Mouse (Mus musculus): ENCODE measurements around the gene Gmfg. TPM values are rescaled to one million over a fixed set of nuclear protein-coding genes. Genes with fewer than 3 reads are reported as not detected.

Gene Gmfg
- polyA plus RNA-seq (2014; fragmentation: Nextera tagmentation; extraction: Ambion mirVana) = 17.0 and 17.2 TPM in 2 replicates

DNA sequence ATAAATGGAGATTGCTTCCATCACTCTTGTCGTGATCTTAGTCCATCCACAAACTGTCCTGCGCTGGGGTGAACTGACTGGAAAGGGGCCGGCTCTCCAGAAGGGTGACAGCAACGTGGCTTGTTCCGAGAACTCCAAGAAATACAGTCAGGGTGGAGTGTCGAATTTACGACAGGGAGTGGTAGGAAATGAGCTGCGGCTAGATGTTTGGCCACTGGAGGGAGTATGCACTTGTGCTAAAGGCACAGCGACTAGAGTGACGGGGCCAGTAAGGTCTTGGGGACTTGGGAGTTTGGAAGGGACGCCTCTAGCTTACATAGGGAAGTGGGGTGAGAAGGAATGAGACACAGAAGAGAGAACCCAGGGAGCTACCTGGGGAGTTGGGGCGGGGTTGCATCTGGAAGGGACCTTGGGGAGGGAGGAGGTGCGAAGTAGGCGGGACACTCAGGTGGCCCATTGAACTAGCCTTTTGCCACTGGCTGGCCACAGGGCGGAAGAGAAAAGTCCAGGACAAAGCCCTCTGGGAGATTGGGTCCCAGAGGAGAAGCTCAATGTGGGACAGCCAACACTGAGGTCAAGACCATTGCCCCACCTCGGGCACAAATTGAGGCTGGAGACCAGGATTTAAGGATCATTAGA lies at the start of gene Gmfg:
Gene Gmfg, plus strand, starts transcription at position 516 of the 639 bp plus-strand sequence.
- no peaks in the 10 kb centered on the region for H3K27me3 ChIP-seq (ENCODE audit: control insufficient read depth, insufficient read depth, low read length)
- H3K9ac ChIP-seq (replicated peaks; ENCODE audit: low read depth, low read length) = peak within 1 kb of the TSS; percentile 30; the same call in 1 of the 2 replicates
- peak within 1 kb of the TSS; percentile 92 for H3K4me3 ChIP-seq (ENCODE audit: low read depth, low read length)
- peak within 1 kb of the TSS; percentile 68 for H3K4me2 ChIP-seq (replicated peaks; ENCODE audit: low read depth, low read length)
- peak within 1 kb of the TSS; percentile 44; the same call in 1 of the 2 replicates for H3K27ac ChIP-seq (ENCODE audit: low read length)
- 2% methylated on average over 16 of the region's 16 CpGs for WGBS
- peaks cover 22% of the 10 kb centered on the region for H3K4me1 ChIP-seq (ENCODE audit: control insufficient read depth, insufficient read depth, low read length)
- ATAC-seq (ENCODE audit: insufficient number of reproducible peaks, insufficient read depth, low FRiP score, low read depth) = peak; percentile 19; the same call in 1 of the 2 replicates
- 0 out of 2 replicates have a peak, but pooled peaks cover 9% of the 10 kb centered on the region for H3K36me3 ChIP-seq (ENCODE audit: control insufficient read depth, insufficient read depth, low read length)
- H3K9me3 ChIP-seq (ENCODE audit: control insufficient read depth, low read depth, low read length) = no peaks in the 10 kb centered on the region

DNA sequence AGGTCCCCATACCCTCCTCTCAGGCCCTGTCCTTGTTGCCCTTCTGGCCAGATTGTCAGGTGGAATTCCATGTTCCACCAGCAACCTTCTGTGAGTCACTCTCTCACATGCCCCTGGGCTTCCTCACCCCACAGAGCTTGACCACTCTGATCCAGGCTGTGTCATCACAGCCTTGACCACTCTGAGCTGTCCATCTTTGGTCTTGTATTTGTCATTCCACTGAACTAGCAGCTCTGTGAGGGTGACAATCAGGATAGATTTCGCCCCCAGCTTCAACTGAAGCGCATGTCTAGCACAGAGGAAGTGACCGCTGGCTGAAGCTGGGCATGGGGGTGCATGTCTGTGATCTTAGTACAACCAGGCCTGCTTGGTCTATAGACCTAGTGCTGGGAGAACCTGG lies 46.9 kb upstream of the Gmfg start:
- H3K27me3 ChIP-seq (ENCODE audit: control insufficient read depth, insufficient read depth, low read length) = no peaks in the 10 kb centered on the region
- no peak overlapping the region for H3K4me2 ChIP-seq (replicated peaks; ENCODE audit: low read depth, low read length)
- no peak for ATAC-seq (ENCODE audit: insufficient number of reproducible peaks, insufficient read depth, low FRiP score, low read depth)
- no peak overlapping the region for H3K4me3 ChIP-seq (ENCODE audit: low read depth, low read length)
- no peak overlapping the region for H3K9ac ChIP-seq (replicated peaks; ENCODE audit: low read depth, low read length)
- H3K27ac ChIP-seq (ENCODE audit: low read length) = no peak overlapping the region
- H3K36me3 ChIP-seq (ENCODE audit: control insufficient read depth, insufficient read depth, low read length) = peaks cover 38% of the 10 kb centered on the region
- H3K4me1 ChIP-seq (ENCODE audit: control insufficient read depth, insufficient read depth, low read length) = peaks cover 12% of the 10 kb centered on the region
- H3K9me3 ChIP-seq (ENCODE audit: control insufficient read depth, low read depth, low read length) = no peaks in the 10 kb centered on the region
- WGBS = 94% methylated on average over 3 of the region's 3 CpGs

DNA sequence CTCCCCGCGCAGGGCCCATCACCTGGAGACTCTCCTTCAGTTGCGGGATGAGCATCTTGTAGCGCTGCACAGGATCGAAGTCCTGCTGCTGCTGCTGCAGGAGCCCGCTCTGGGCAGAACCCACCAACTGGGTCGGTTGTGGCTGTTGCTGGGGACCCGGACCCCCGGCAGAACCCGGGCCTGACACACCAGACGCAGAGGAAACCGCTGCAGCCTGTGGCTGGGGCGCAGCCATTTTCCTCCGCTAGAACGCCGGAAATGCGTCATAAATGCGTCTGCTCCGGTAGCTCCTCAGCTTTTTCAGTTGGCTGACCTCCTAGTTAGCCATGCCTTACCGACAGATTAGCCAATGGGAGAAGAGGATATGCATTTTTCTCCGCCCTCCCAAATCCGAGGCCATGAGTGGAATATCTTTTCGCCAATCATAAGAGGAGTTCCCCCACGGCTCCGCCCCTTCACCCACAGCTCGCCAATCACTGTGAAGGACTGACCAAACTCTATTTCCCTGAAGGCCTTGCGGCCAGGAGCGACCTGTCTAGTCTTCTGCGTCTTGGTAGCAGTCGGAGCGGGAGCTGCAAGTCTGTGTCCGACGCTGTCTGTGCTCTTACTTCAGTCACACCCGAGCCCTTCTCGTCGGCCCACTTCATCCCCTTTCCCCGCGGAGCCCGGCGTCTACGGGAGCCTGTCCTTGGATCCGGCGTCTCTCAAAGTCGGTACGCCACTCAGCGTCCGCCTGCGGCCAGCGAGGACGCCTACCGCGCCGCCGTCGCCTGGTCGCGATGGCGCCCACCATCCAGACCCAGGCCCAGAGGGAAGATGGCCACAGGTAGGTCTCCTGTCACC lies 44.6 kb upstream of the Gmfg start, which contains the start of the genes Med29 and Paf1:
Gene Med29, minus strand, starts transcription at position 280 of the 843 bp plus-strand sequence.
Gene Paf1, plus strand, starts transcription at position 523 of the 843 bp plus-strand sequence.
- under 1% methylated on average over 58 of the region's 58 CpGs for WGBS
- ATAC-seq (ENCODE audit: insufficient number of reproducible peaks, insufficient read depth, low FRiP score, low read depth) = peak; percentile 99
- peak within 1 kb of the TSS; percentile 85 for H3K9ac ChIP-seq (replicated peaks; ENCODE audit: low read depth, low read length)
- peaks cover 46% of the 10 kb centered on the region for H3K36me3 ChIP-seq (ENCODE audit: control insufficient read depth, insufficient read depth, low read length)
- H3K4me3 ChIP-seq (ENCODE audit: low read depth, low read length) = peak within 1 kb of the TSS; percentile 92
- H3K9me3 ChIP-seq (ENCODE audit: control insufficient read depth, low read depth, low read length) = no peaks in the 10 kb centered on the region
- peaks cover 12% of the 10 kb centered on the region for H3K4me1 ChIP-seq (ENCODE audit: control insufficient read depth, insufficient read depth, low read length)
- no peaks in the 10 kb centered on the region for H3K27me3 ChIP-seq (ENCODE audit: control insufficient read depth, insufficient read depth, low read length)
- H3K4me2 ChIP-seq (replicated peaks; ENCODE audit: low read depth, low read length) = peak within 1 kb of the TSS; percentile 92
- H3K27ac ChIP-seq (ENCODE audit: low read length) = peak within 1 kb of the TSS; percentile 76; the same call in 1 of the 2 replicates

DNA sequence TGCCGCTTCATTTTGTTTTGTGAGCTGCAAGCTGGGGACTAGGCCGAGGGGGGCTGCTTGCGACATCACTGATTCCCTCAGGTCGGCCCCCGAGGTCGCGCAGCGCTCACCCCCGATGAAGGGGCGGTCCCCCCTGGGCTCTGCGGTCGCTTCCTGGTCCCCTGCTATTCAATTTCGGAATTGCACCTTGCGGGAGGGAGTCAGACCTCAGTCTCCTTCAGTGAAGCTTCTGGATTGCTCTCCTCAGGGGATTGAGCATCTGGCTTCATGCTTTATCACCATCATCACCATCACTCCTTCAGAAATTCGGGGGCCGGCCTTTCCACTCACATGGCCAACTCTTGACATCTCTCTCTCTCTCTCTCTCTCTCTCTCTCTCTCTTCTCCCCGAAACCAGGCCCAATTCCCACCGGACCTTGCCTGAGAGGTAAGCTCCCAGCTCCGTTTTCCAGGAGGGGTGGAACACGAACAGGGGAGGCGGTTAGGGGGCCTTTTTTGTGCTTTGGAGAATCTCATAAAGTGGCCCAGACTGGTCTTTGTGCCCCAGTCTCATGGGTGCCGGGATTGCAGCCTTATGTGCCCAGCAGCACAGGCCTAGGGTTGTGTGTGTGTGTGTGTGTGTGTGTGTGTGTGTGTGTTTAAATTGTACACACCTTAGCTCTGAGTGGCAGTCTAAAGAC lies 43.8 kb upstream of the Gmfg start:
- H3K4me1 ChIP-seq (ENCODE audit: control insufficient read depth, insufficient read depth, low read length) = peaks cover 12% of the 10 kb centered on the region
- H3K27ac ChIP-seq (ENCODE audit: low read length) = peak overlapping the region; percentile 76; the same call in 1 of the 2 replicates
- H3K9ac ChIP-seq (replicated peaks; ENCODE audit: low read depth, low read length) = peak overlapping the region; percentile 85
- no peaks in the 10 kb centered on the region for H3K9me3 ChIP-seq (ENCODE audit: control insufficient read depth, low read depth, low read length)
- H3K4me3 ChIP-seq (ENCODE audit: low read depth, low read length) = peak overlapping the region; percentile 92
- H3K4me2 ChIP-seq (replicated peaks; ENCODE audit: low read depth, low read length) = peak overlapping the region; percentile 92
- WGBS = 5% methylated on average over 22 of the region's 22 CpGs
- no peak for ATAC-seq (ENCODE audit: insufficient number of reproducible peaks, insufficient read depth, low FRiP score, low read depth)
- H3K27me3 ChIP-seq (ENCODE audit: control insufficient read depth, insufficient read depth, low read length) = no peaks in the 10 kb centered on the region
- peaks cover 45% of the 10 kb centered on the region for H3K36me3 ChIP-seq (ENCODE audit: control insufficient read depth, insufficient read depth, low read length)

DNA sequence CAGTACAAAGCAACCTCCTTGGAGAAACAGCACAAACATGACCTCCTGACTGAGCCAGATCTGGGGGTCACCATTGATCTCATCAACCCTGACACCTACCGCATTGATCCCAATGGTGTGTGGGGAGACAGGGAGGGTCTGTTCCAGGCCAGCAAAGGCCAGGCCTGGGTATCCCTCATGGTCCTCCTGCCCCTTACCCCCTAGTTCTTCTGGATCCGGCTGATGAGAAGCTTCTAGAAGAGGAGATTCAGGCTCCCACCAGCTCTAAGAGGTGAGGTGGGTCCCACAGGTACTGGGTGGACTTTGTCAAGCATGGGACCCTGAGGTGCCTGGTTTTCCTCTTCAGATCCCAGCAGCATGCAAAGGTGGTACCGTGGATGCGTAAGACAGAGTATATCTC lies 41.8 kb upstream of the Gmfg start:
- no peak for ATAC-seq (ENCODE audit: insufficient number of reproducible peaks, insufficient read depth, low FRiP score, low read depth)
- Histone ChIP-seq H3K4me2 (replicated peaks; ENCODE audit: low read depth, low read length) (no peak overlapping the region), H3K36me3 (ENCODE audit: control insufficient read depth, insufficient read depth, low read length) (peaks cover 39% of the 10 kb centered on the region)

DNA sequence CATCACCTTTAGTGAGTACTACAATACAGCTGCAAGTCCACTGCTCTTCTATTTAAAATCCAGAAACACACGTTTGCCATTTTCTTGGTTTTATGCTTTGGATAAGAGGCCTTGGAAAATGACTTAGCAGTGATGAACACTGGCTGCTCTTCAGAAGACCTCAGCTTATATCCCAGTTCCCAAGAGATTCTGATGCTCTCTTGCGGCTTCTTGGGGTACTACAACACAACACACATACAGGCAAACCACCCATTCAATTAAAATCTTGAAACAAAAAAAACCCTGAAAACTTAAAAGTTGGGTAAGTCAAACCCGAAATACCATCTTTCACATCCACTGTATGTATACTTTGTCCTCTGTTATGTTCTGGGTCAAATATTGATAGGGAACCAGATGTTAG lies 39.2 kb upstream of the Gmfg start:
- no peak overlapping the region for H3K9ac ChIP-seq (replicated peaks; ENCODE audit: low read depth, low read length)
- H3K27me3 ChIP-seq (ENCODE audit: control insufficient read depth, insufficient read depth, low read length) = no peaks in the 10 kb centered on the region
- ATAC-seq (ENCODE audit: insufficient number of reproducible peaks, insufficient read depth, low FRiP score, low read depth) = no peak
- 68% methylated on average over 3 of the region's 3 CpGs for WGBS
- no peak overlapping the region for H3K4me3 ChIP-seq (ENCODE audit: low read depth, low read length)
- no peak overlapping the region for H3K27ac ChIP-seq (ENCODE audit: low read length)
- H3K9me3 ChIP-seq (ENCODE audit: control insufficient read depth, low read depth, low read length) = no peaks in the 10 kb centered on the region
- 0 out of 2 replicates have a peak, but pooled peaks cover 5% of the 10 kb centered on the region for H3K4me1 ChIP-seq (ENCODE audit: control insufficient read depth, insufficient read depth, low read length)
- no peak overlapping the region for H3K4me2 ChIP-seq (replicated peaks; ENCODE audit: low read depth, low read length)
- H3K36me3 ChIP-seq (ENCODE audit: control insufficient read depth, insufficient read depth, low read length) = peaks cover 58% of the 10 kb centered on the region

More for the DNA sequence above, 41.8 kb upstream of the Gmfg start:
- Histone ChIP-seq H3K27me3 (ENCODE audit: control insufficient read depth, insufficient read depth, low read length) (no peaks in the 10 kb centered on the region), H3K27ac (ENCODE audit: low read length) (no peak overlapping the region), H3K4me1 (ENCODE audit: control insufficient read depth, insufficient read depth, low read length) (peaks cover 12% of the 10 kb centered on the region), H3K9ac (replicated peaks; ENCODE audit: low read depth, low read length) (no peak overlapping the region), H3K9me3 (ENCODE audit: control insufficient read depth, low read depth, low read length) (no peaks in the 10 kb centered on the region), H3K4me3 (ENCODE audit: low read depth, low read length) (no peak overlapping the region)
- WGBS = 93% methylated on average over 4 of the region's 4 CpGs

DNA sequence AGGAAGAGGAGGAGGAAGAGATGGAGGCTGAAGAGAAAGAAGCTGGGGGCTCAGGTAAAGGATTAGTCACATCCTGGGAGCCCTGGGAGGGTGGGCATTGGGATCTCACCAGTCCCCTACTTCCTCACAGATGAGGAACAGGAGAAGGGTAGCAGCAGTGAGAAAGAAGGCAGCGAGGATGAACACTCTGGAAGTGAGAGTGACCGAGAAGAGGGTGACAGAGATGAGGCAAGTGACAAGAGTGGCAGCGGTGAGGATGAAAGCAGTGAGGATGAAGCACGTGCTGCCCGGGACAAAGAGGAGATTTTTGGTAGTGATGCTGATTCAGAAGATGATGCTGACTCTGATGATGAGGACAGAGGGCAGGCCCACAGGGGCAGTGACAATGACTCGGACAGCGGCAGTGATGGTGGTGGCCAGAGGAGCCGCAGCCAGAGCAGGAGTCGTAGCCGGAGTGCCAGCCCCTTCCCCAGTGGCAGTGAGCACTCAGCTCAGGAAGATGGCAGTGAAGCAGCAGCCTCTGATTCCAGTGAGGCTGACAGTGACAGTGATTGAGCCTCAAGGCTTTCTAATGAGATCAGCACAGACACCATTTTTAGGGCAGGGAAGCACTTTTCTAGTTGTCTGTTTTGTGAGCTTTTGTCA lies 38.4 kb upstream of the Gmfg start:
- WGBS = 91% methylated on average over 10 of the region's 10 CpGs
- no peak overlapping the region for H3K4me3 ChIP-seq (ENCODE audit: low read depth, low read length)
- no peak overlapping the region for H3K9ac ChIP-seq (replicated peaks; ENCODE audit: low read depth, low read length)
- H3K27ac ChIP-seq (ENCODE audit: low read length) = no peak overlapping the region
- no peak overlapping the region for H3K4me2 ChIP-seq (replicated peaks; ENCODE audit: low read depth, low read length)
- H3K36me3 ChIP-seq (ENCODE audit: control insufficient read depth, insufficient read depth, low read length) = peaks cover 66% of the 10 kb centered on the region
- no peaks in the 10 kb centered on the region for H3K9me3 ChIP-seq (ENCODE audit: control insufficient read depth, low read depth, low read length)
- 0 out of 2 replicates have a peak, but pooled peaks cover under 1% of the 10 kb centered on the region for H3K4me1 ChIP-seq (ENCODE audit: control insufficient read depth, insufficient read depth, low read length)
- no peaks in the 10 kb centered on the region for H3K27me3 ChIP-seq (ENCODE audit: control insufficient read depth, insufficient read depth, low read length)
- no peak for ATAC-seq (ENCODE audit: insufficient number of reproducible peaks, insufficient read depth, low FRiP score, low read depth)

Measured in stomach, embryonic 14.5 days (tissue).